Mouse (Mus musculus) left cerebral cortex, adult 6 months (tissue): ENCODE measurements around the gene Timm23. TPM values are rescaled to one million over a fixed set of nuclear protein-coding genes. Genes with fewer than 3 reads are reported as not detected.

Experiments
- long read RNA-seq, 2 experiments: library from polyadenylated mRNA; unstranded; transcript quantifications; one replicate each; pipeline ENCODE4 v2.0.0; 2019 to 2020
- polyA plus RNA-seq: library from polyadenylated mRNA; unstranded; fragments of <200 nt; fragmentation: Nextera tagmentation; gene quantifications from 2 replicates; pipeline ENCODE4 v1.2.3, GENCODE M21; 2021

Timm23 gene
- 189 and 222 TPM in 2 replicates for polyA plus RNA-seq
- long read RNA-seq, experiment 1, transcript Timm23-201 (7 exons, 1,173 nt) = major isoform, 349 of 358 reads
- long read RNA-seq, experiment 1, partial matches to known transcripts = 0 of 358 reads
- long read RNA-seq, experiment 1, other reads (novel, unspliced or antisense) = 9 of 358 reads
- long read RNA-seq, experiment 2, transcript Timm23-201 (7 exons, 1,173 nt) = major isoform, 221 of 235 reads
- long read RNA-seq, experiment 2, partial matches to known transcripts = 9 of 235 reads
- long read RNA-seq, experiment 2, other reads (novel, unspliced or antisense) = 5 of 235 reads

GRCm38 (mm10) chr14:32201791-32202451, at the start of gene Timm23, which contains the start of gene Parg:
Gene Timm23 (minus strand): TSS chr14:32201898.
Gene Parg (plus strand): TSS chr14:32201949.

GRCm38 (mm10) chr14:32159690-32160246, 41.9 kb downstream of the Timm23 start, which contains the start of gene Ncoa4:
Gene Ncoa4 (plus strand): TSS chr14:32159865.

GRCm38 (mm10) chr14:32141723-32142122, 60.0 kb downstream of the Timm23 start, which contains the start of gene Msmb:
Gene Msmb (plus strand): TSS chr14:32142023.

Other genes with a start within 250 kb of the Timm23 start
- gene Galnt15, start 172.9 kb downstream of the Timm23 start, polyA plus RNA-seq = 0.22 and 0.25 TPM in 2 replicates
- gene Oxnad1, start 116.5 kb downstream of the Timm23 start, polyA plus RNA-seq = 5.6 and 9.0 TPM in 2 replicates
- 72.6 and 82.6 TPM in 2 replicates for gene Dph3, start 116.2 kb downstream of the Timm23 start, polyA plus RNA-seq
- not detected in 2 replicates for gene Msmb, start 59.9 kb downstream of the Timm23 start, polyA plus RNA-seq
- gene Ncoa4, start 42.0 kb downstream of the Timm23 start, polyA plus RNA-seq = 43.5 and 57.0 TPM in 2 replicates
- 11.3 and 14.9 TPM in 2 replicates for gene Parg, start 51 bp upstream of the Timm23 start, polyA plus RNA-seq
- 62.2 and 85.5 TPM in 2 replicates for gene Ogdhl, start 120.1 kb upstream of the Timm23 start, polyA plus RNA-seq
- 0.45 and 1.2 TPM in 2 replicates for gene 1700024G13Rik, start 186.5 kb upstream of the Timm23 start, polyA plus RNA-seq